Mouse (Mus musculus) cerebellum, postnatal 4 days (tissue): ENCODE measurements at regions not wholly inside any gene's neighbourhood (a gene's known extent, or its start where the extent isn't known, plus 50 kb on each side); places are given as distances from the start of the nearest gene placed in this dataset.
"Not testable (repeated sequence)": the region's sequence is repeated elsewhere in the genome, so short reads cannot be mapped to it uniquely, and the experiment has no call there.

Experiments
- DNase-seq, 2 experiments: peaks; one replicate each; pipeline ENCODE4 v3.0.0; 2022; ENCODE audit warnings: low spot score in 2 of 2, mixed read lengths in 1 of 2

DNA sequence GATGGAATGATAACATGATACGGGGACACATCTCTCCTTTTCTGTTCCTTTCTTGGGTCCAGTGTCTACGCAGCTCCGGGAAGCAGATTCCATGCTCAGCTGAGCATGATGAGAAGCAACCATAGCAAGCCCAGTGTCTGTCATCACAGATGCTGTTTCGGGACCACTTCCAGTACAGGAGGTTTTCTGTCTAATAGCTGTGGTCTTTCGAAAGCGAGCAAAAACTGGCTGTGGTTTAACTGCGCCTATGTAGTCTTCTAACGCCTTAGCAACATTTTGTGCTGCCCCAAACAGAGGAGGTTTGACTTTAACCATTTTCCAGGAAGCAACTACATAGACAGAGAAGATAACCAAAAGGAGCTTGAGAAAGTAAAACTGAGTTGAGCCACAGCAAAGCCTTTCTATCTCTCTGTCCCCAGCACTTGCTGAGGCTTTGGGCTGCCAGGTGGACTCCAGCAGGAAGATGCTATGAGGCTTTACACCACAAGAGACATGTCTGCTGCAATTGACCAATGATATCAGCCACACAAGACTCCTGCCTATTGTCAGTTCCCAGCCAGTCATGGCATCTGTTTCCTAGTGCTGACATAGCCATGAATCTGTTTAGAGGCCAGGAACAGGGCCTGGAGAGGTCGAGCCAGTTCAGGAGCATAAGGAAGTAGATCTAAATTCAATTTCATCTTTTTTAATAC lies 95.1 kb downstream of the Stard3nl start:
- DNase-seq: peak in 1 of 2 experiments; percentile 16

DNA sequence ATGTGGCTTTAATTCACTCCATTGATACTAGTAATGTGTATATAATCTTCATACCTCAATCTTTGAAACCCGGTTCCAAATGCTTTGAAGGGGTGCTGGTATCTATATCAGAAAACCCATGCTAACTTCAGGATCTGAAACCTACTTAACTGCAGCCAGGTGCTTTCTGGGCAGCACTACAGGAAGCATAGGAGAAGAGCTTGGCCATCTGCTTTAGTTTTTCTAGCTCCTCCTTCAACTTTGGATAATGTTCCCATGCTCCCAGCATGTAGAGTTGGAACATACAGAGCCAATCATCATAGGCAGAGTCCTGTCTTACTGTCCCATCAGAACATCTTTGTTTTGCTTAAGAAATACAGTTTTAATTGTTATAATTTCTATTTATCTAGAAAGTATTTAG lies 99.3 kb downstream of the Stard3nl start:
- DNase-seq: no peak

DNA sequence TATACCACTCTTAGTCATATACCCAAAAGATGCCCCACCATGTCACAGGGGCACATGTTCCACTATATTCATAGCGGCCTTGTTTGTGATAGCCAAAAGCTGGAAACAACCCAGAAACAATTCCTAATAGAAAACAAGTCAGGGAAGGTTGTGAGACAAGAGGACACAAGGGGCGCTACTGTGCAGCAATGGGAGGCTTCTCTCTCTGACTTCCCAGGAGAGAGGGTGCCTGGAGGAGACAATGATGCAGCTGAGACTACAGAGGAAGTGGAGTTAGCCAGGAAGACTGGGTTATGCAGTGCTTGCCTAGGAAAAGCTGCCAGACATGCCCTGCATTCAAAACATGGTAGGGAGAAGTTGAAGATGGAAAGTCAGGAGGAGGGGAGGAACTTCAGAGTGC lies 102.6 kb downstream of the Stard3nl start:
- no peak for DNase-seq

DNA sequence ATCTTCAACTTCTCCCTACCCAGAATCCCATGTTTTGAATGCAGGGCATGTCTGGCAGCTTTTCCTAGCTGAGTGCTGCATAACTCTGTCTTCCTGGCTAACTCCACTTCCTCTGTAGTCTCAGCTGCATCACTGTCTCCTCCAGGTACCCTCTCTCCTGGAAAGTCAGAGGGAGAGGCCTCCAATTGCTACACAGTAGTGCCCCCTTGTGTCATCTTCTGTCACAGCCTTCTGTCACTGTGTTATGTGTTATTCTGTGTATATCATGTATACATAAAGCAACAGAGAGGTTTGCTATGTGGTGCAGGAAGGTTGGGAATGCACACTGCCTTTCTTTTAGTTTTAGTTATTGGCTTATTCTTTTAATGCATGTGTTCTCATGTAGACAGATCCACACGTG lies 112.4 kb downstream of the Stard3nl start:
- DNase-seq: peak in 1 of 2 experiments; percentile 13

DNA sequence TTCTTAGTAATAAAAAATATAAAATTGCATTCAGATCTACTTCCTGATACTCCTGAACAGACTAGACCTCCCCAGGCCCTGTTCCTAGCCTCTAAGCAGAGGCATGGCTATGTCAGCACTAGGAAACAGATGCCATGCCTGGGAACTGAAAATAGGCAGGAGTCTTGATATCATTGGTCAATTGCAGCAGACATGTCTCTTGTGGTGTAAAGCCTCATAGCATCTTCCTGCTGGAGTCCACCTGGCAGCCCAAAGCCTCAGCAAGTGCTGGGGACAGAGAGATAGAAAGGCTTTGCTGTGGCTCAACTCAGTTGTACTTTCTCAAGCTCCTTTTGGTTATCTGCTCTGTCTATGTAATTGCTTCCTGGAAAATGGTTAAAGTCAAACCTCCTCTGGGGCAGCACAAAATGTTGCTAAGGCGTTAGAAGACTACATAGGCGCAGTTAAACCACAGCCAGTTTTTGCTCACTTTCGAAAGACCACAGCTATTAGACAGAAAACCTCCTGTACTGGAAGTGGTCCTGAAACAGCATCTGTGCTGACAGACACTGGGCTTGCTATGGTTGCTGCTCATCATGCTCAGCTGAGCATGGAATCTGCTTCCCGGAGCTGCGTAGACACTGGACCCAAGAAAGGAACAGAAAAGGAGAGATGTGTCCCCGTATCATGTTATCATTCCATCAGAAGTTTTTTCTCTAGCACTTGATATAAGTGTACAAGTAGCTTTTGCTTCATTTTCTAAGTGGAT lies 122.9 kb downstream of the Stard3nl start:
- DNase-seq: not testable (repeated sequence)

DNA sequence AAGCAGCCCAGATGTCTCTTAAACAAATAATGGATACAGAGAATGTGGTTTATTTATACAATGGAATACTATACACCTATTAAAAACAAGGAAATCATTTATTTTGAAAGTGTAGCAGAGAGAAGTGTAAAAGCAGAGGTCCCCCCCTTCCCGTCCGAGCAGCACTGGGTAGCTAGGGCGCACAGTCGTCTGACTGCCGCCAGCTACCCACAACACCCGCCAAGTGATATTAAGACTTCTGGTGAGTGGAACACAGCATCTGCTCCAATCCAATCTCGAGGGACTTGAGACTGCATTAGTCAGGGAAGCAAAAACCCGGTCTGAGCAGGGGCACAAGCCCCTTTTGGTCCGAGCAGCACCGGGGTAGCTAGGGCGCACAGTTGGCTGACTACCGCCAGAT lies 130.6 kb downstream of the Stard3nl start:
- DNase-seq: not testable (repeated sequence)

DNA sequence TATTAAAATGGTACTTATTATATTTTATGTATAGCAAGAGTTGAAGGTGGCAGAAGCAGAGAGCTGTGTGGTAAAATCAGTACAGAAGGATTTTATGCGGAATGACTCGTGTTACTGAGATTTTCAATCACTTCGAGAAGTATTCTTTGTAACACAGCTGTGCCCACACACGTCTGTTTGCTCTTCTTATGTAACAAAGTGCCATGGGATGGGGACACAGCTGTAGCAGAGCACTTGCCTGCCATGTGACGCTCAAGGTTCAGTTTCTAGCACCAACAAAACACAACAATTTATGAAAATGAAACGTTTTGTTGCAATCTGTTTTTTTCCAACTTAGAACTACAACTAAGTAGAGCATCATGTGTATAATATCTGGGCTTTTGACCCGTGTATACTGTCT lies 149.0 kb downstream of the Stard3nl start:
- DNase-seq: not testable (repeated sequence)

DNA sequence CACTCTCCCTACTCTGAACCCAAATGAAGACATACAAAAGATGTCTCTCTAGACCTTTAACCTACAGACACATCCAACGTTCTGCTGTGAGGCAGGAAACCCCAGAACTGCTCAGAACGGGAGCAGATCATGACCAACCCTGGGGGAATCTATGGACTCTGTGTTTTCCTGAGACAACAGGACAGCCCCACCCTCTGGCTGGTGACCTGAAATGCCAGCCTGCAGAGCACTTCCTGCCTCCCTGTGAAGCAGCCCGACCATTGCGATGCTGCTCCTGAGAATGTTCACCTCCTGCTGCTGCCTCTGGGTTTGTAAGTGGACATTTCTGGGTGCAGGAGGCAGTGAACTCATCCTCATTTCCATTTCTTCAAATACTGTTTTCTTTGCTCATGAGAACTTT lies 153.0 kb downstream of the Stard3nl start:
- not testable (repeated sequence) for DNase-seq

DNA sequence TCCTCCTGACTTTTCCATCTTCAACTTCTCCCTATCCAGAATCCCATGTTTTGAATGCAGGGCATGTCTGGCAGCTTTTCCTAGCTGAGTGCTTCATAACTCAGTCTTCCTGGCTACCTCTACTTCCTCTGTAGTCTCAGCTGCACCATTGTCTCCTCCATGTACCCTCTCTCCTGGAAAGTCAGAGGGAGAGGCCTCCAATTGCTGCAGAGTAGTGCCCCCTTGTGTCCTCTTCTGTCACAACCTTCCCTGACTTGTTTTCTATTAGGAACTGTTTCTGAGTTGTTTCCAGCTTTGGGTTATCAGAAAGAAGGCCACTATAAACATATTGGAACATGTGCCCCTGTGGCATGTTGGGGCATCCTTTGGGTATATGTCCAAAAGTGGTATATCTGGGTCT lies 159.3 kb downstream of the Stard3nl start:
- peak in 1 of 2 experiments; percentile 37 for DNase-seq

DNA sequence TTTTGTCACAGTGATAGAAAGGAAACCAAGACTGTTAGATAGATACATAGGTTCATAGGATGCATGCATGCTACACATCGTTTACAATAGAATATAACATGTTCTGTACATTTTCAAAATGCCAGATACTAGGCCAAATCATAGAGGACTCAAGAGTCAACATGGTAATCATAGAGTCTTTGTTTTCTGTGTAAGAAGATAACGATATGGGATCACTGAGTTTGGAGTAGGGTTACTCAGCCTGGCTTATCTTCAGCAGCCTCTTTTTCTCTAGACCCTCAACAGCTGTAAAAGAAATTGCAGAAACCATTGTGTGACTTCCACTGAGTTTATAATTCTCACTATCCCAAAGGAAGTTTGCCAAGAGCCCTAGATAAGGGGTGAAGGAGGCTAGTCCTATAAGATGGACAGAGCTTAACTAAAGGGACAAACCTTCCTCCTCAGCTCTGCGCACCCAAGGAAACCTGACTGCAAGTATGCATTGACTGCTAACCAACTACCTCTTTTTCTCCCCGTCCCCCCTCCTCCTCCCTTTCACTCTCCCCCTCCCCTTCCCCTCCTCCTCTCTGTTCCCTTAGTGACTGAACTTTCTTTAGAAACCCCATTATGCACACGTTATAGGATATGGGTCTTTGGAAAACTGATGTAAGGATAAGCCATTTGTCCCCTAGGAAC lies 160.8 kb downstream of the Stard3nl start:
- DNase-seq: no peak

DNA sequence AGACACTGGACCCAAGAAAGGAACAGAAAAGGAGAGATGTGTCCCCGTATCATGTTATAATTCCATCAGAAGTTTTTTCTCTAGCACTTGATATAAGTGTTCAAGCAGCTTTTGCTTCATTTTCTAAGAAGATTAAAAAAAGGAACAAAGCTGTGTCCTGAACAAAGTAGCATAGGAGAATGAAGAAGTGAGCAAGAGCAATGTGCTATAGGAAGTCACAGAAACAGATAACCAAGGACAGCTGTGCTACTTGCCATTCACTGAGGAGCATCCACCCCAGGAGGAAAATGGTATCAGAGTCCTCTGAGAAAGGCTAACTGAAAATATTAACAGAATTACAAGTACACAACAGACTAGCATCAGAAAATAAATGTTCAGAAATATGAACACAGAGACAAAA lies 175.6 kb downstream of the Stard3nl start:
- not testable (repeated sequence) for DNase-seq

DNA sequence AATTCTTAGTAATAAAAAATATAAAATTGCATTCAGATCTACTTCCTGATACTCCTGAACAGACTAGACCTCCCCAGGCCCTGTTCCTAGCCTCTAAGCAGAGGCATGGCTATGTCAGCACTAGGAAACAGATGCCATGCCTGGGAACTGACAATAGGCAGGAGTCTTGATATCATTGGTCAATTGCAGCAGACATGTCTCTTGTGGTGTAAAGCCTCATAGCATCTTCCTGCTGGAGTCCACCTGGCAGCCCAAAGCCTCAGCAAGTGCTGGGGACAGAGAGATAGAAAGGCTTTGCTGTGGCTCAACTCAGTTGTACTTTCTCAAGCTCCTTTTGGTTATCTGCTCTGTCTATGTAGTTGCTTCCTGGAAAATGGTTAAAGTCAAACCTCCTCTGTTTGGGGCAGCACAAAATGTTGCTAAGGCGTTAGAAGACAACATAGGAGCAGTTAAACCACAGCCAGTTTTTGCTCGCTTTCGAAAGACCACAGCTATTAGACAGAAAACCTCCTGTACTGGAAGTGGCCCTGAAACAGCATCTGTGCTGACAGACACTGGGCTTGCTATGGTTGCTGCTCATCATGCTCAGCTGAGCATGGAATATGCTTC lies 176.1 kb downstream of the Stard3nl start:
- not testable (repeated sequence) for DNase-seq

DNA sequence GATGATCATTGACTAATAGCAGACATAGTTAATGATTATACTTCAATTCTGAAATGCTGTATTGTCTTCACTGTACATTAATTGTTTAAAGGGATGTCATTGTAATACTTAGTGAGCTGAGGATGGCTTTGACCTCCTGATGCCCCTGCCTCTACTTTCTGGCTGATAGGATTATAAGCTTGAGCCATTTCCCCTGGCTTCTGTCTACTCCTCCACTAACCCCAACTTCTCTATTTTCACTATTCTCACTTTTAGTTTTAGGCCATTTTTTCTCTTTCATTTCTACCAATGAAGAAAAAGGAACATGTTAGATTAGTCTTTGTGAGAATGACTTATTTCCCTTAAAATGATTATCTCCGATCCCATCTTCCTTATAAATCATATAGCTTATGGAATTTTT lies 190.9 kb downstream of the Stard3nl start:
- no peak for DNase-seq

DNA sequence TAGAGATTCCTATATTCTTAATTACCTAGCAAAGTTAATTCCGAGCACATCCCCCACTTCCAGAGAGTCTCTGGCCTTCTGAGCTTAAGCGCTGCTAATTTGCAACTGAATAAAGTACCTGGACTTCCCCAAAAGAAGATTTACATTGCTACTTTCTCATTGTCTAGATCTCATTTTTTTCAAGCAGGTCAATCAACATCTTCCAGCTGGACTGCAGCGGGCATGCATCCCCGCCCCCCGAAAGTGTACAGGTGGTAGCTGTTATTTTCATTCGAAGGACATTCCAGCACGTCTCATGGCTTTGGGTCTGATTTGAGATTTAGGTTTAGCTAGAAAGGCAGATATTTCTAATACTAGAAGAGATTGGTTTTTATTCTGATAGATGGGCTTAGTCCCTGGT lies 193.3 kb downstream of the Stard3nl start:
- DNase-seq: not testable (repeated sequence)
